Mouse (Mus musculus): Measurements from ENCODE around the gene Klra6. TPM values are rescaled to one million over a fixed set of nuclear protein-coding genes. Genes with fewer than 3 reads are reported as not detected.
"Not testable (repeated sequence)": the region's sequence is repeated elsewhere in the genome, so short reads cannot be mapped to it uniquely, and the experiment has no call there.

The Klra6 gene
- total RNA-seq (2017) = 6.3 to 30.5 TPM (median 8.1 TPM) in 3 replicates

GRCm38 (mm10) chr6:130026854-130027253, at the start of gene Klra6:
Gene Klra6, minus strand, starts transcription at chr6:130026954.
- ATAC-seq (replicated peaks; ENCODE audit: insufficient number of reproducible peaks, low FRiP score, low TSS enrichment, poor library complexity, severe bottlenecking) = no peak

DNA sequence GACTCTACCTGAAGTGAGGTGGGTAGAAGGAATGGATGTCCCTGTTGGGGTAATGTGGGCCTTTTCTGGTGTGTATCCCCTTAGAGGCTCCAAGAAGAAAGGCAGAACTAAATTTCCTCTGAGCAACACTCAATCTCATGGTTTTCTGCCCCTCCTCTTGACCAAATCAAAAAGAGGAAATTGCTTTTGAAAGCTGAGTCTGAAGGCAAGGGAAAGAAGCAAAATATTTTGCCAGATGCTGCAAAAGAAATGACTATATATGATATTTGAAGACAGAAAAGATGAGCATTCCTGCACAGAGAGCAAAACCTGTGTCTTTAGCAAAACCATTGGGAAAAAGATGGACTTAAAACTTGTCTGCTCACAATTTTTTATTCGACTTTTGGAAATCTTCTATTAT, 40.4 kb upstream of the Klra6 start, which contains the start of gene Klra4:
TSS of gene Klra4 (minus strand) at position 101 of the 400 bp plus-strand sequence.
- ATAC-seq (replicated peaks; ENCODE audit: insufficient number of reproducible peaks, low FRiP score, low TSS enrichment, poor library complexity, severe bottlenecking) = not testable (repeated sequence)

DNA sequence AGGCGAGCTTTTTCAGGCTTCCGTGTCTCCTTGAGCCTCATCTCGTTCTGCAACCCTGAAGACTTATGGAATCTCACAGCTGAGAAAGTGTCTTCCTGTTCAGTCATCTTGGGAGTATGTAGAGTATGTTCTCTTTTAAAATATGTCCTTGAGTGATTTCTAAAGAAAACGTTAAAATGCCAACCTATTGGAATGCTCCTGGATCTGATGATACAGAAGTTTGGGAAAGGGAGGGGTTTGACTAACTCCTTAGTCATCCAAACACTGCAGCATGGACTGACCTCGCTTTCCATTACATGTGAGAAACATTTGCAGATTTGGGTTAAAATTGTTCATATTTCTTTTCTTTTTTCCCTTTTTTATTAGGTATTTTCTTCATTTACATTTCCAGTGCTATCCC, 38.4 kb upstream of the Klra6 start:
- no peak for ATAC-seq (replicated peaks; ENCODE audit: insufficient number of reproducible peaks, low FRiP score, low TSS enrichment, poor library complexity, severe bottlenecking)

DNA sequence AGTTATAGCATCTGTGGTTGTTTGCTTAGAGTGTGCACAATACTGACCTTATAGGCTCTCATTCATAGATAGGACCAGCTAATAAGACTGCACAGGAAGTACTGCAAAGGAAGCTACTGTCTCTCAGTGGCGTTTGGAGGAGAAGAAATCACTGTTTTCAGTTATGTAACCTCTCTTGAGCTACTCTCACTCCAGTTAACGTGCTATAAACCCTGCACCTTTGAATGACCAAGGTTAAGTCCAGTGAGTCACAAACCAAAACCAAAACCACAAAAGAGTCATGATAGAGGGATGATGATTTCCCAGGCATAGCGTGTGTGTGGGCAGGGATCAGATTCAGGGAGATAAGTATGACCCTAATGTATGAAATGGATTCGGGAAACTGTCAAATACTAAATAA, 8.4 kb upstream of the Klra6 start:
- not testable (repeated sequence) for ATAC-seq (replicated peaks; ENCODE audit: insufficient number of reproducible peaks, low FRiP score, low TSS enrichment, poor library complexity, severe bottlenecking)

DNA sequence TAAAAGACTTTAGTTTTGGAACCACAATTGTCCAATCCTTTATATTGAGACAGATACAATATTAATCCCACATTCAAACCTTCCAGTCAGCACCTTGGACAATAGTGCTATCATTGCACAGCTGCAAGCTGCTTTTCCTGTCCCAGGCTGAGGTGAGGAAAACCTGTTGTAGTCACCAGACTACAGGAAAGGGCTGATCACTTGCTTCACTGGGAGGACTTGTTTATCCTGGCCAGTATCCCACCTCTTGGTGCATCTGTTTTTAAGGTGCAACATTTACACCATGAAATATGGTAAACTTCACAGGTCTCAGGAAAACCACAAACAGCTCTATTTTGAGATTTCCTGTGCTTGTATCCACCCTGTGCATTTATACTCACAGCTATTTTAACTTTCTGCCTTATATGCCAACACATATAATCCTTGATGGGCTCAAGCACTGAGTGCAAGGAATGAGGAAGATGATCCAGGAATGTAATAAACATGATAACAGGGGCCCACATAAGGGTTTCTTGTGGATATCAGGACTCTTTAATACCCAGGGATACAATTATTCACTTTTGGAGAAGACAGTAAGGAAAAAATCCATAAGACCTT, 4.8 kb upstream of the Klra6 start:
- not testable (repeated sequence) for ATAC-seq (replicated peaks; ENCODE audit: insufficient number of reproducible peaks, low FRiP score, low TSS enrichment, poor library complexity, severe bottlenecking)

Other genes with a start within 250 kb of the Klra6 start
- not detected in 3 replicates for gene Gm156, start 242.7 kb downstream of the Klra6 start, total RNA-seq (2017)
- not detected in 3 replicates for gene Gm17631, start 164.3 kb downstream of the Klra6 start, total RNA-seq (2017)
- gene Klra17, start 150.3 kb downstream of the Klra6 start, total RNA-seq (2017) = 1.0 to 2.1 TPM in 2 of 3 replicates, not detected in the other
- gene Klra5, start 109.3 kb downstream of the Klra6 start, total RNA-seq (2017) = 2.9 to 20.6 TPM (median 14.9 TPM) in 3 replicates
- gene Klra4, start 40.3 kb upstream of the Klra6 start, total RNA-seq (2017) = 205 to 522 TPM (median 253 TPM) in 3 replicates
- gene Klra8, start 102.9 kb upstream of the Klra6 start, total RNA-seq (2017) = 378 to 1,067 TPM (median 516 TPM) in 3 replicates
- 226 to 649 TPM (median 260 TPM) in 3 replicates for gene Klra9, start 166.2 kb upstream of the Klra6 start, total RNA-seq (2017)
- gene Klra7, start 206.4 kb upstream of the Klra6 start, total RNA-seq (2017) = 165 to 608 TPM (median 201 TPM) in 3 replicates